In the genomic region with DNA sequence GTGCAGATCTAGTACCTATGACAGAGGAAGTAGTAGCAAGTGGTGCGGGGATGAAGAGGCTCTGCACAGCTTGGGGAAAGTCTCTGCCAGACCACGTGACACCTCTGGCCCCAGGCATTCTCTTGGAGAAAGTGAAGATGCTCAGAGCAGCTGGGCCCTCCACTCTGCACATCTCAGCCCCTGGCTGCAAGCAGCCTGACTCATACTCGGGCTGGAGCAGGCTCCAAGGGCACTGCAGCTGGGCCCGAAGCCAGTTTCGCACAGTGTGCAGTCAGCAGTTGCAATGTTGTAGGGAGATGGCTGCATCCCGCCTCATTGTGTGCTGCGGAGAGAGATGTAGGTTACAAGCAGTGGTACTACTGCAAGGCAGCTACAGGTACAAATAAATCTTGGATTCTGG, we compare ENCODE assay signal across 17 mouse cellular contexts. TPM values are rescaled to one million over a fixed set of nuclear protein-coding genes. Genes with fewer than 3 reads are reported as not detected.
DNase-seq lines count a peak whose midpoint lies in the region; ATAC-seq lines count a peak whose summit lies in the region.
"Had no signal": no experiment of that assay in that cellular context is flagged by ENCODE, and none has a peak within 500 bp of the region (broad histone marks: within the 10 kb centered on the region; RNA-seq: fewer than 3 reads in every experiment).

No protein-coding gene starts in this region.

- no peak overlapping the region for H3K4me2 ChIP-seq in heart, embryonic 12.5 days
- H3K4me2 ChIP-seq: lung, embryonic 14.5 days had no signal

- H3K4me1 ChIP-seq in heart, embryonic 12.5 days (replicated peaks) = no peaks in the 10 kb centered on the region
- H3K4me1 ChIP-seq: embryonic facial prominence, embryonic 10.5 days had no signal

- peaks cover 13% of the 10 kb centered on the region for H3K36me3 ChIP-seq in heart, embryonic 12.5 days

- intact Hi-C loops in gastrocnemius, postnatal 14 days (cut with DNase I; ENCODE audit: low total_unique reads) = no loop called here

- no peak overlapping the region for H3K4me3 ChIP-seq in heart, embryonic 12.5 days
- H3K4me3 ChIP-seq: embryonic facial prominence, embryonic 10.5 days; megakaryocyte, embryonic 14.5 days had no signal

- ATAC-seq in heart, embryonic 12.5 days (ENCODE audit: insufficient number of reproducible peaks, low FRiP score) = no peak

- no peak overlapping the region for H3K27ac ChIP-seq in heart, embryonic 12.5 days (ENCODE audit: poor library complexity, severe bottlenecking)
- H3K27ac ChIP-seq: embryonic facial prominence, embryonic 10.5 days; kidney, postnatal 0 days had no signal

- peak; percentile 6 for DNase-seq in heart, postnatal 4 days
- peak; percentile 0 for DNase-seq in Muller cell, postnatal 12 days (ENCODE audit: inconsistent ontology term)
- peak; percentile 64 for DNase-seq in adrenal gland, postnatal 14 days
- DNase-seq in gastrocnemius, postnatal 14 days = peak; percentile 56
- DNase-seq in spleen, postnatal 36 days (ENCODE audit: low spot score in 2 of 2) = no peak
- DNase-seq in embryo, embryonic 10.5 days (ENCODE audit: low spot score) = no peak
- DNase-seq: lung, embryonic 14.5 days; thymus, adult 2 months had no signal

- 74% methylated on average over 7 of the region's 7 CpGs for whole genome bisulfite sequencing in heart, embryonic 12.5 days

- H3K27me3 ChIP-seq in heart, embryonic 12.5 days (replicated peaks) = no peaks in the 10 kb centered on the region

- H3K9me3 ChIP-seq in heart, embryonic 12.5 days (replicated peaks) = no peaks in the 10 kb centered on the region
- H3K9me3 ChIP-seq: embryonic facial prominence, embryonic 10.5 days; megakaryocyte, embryonic 14.5 days had no signal

- H3K9ac ChIP-seq in heart, embryonic 12.5 days = no peak overlapping the region
- H3K9ac ChIP-seq: lung, embryonic 14.5 days had no signal

RNA-seq across cellular contexts. Expression of gene Gm10477, which starts 27.3 kb away (rescaled TPM):
- not detected for total RNA-seq in heart, postnatal 4 days (2021)
- polyA plus RNA-seq in heart, embryonic 12.5 days (2016; fragmentation: Nextera tagmentation; extraction: Ambion mirVana) = not detected in 2 replicates
- total RNA-seq in adrenal gland, postnatal 14 days (2021) = not detected in 2 replicates
- not detected for total RNA-seq in gastrocnemius, postnatal 14 days (2021)
- total RNA-seq: granulocyte monocyte progenitor cell, adult 5-6 weeks; heart, postnatal 25 days; liver, adult 2 months had no signal
- polyA plus RNA-seq: embryonic facial prominence, embryonic 10.5 days; intestine, embryonic 14.5 days; kidney, postnatal 0 days; liver, adult 2 months; lung, embryonic 14.5 days; neural tube, embryonic 14.5 days; thymus, adult 2 months had no signal

RNA-seq across cellular contexts. Expression of gene Ints6l, which starts 42.6 kb away (rescaled TPM):
- total RNA-seq in heart, postnatal 4 days (2021) = 10 to 100 TPM; 14.9 to 16.0 TPM
- polyA plus RNA-seq in heart, embryonic 12.5 days (2016; fragmentation: Nextera tagmentation; extraction: Ambion mirVana) = 18.1 and 20.1 TPM in 2 replicates
- total RNA-seq in adrenal gland, postnatal 14 days (2021) = 28.4 and 28.8 TPM in 2 replicates
- total RNA-seq in gastrocnemius, postnatal 14 days (2021) = 1 to 10 TPM; 5.9 to 6.0 TPM

RNA-seq across cellular contexts. Expression of gene Gm2174, which starts 49.5 kb away (rescaled TPM):
- total RNA-seq in heart, postnatal 4 days (2021) = not detected
- 2.1 TPM in 1 of 2 replicates, not detected in the other for polyA plus RNA-seq in heart, embryonic 12.5 days (2016; fragmentation: Nextera tagmentation; extraction: Ambion mirVana)
- total RNA-seq in adrenal gland, postnatal 14 days (2021) = not detected in 2 replicates
- under 1 TPM in 1 of 2 experiments, not detected in 1; 0.91 TPM for total RNA-seq in gastrocnemius, postnatal 14 days (2021)
- total RNA-seq: liver, adult 2 months had no signal
- polyA plus RNA-seq: liver, adult 2 months; neural tube, embryonic 14.5 days; thymus, adult 2 months had no signal

RNA-seq across cellular contexts. Expression of gene Gm648, which starts 52.2 kb away (rescaled TPM):
- not detected for total RNA-seq in heart, postnatal 4 days (2021)
- polyA plus RNA-seq in heart, embryonic 12.5 days (2016; fragmentation: Nextera tagmentation; extraction: Ambion mirVana) = not detected in 2 replicates
- total RNA-seq in adrenal gland, postnatal 14 days (2021) = not detected in 2 replicates
- not detected for total RNA-seq in gastrocnemius, postnatal 14 days (2021)
- total RNA-seq: granulocyte monocyte progenitor cell, adult 5-6 weeks; heart, postnatal 25 days; liver, adult 2 months had no signal
- polyA plus RNA-seq: embryonic facial prominence, embryonic 10.5 days; kidney, postnatal 0 days; liver, adult 2 months; lung, embryonic 14.5 days; neural tube, embryonic 14.5 days had no signal

Comparison
In these comparisons a context has a peak if more than half of its experiments do, and no peak if none do; other contexts are left out.
1. DNase-seq: peak in heart, postnatal 4 days (single experiment), Muller cell, postnatal 12 days (single experiment), adrenal gland, postnatal 14 days (single experiment) and gastrocnemius, postnatal 14 days (single experiment); none in spleen, postnatal 36 days (0 of 2) and embryo, embryonic 10.5 days (single experiment).